Mouse (Mus musculus): ENCODE measurements around the gene Macrod2. TPM values are rescaled to one million over a fixed set of nuclear protein-coding genes. Genes with fewer than 3 reads are reported as not detected.

Macrod2 gene
- polyA plus RNA-seq, 1 experiment = 0.95 TPM

DNA sequence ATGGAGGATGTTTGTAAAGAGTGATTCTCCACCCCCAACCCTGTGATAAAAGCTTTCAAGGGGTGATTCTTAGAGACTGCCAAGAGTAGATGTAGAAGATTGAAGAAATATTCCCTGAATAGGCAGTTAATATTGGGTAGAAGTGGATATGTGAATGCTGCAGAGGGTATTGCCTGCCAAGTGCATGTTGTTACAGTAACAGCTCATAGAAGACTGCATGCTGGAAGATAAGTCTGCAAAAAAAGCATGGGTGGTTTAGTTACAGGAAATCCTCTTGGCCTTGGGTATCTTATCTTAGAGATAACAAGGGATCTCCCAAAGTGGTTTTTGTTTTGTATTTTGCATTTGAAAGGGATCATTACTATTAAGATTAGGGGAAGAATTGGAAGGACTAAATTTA lies 30.7 kb downstream of the Macrod2 start:
- no peak overlapping the region for H3K4me3 ChIP-seq (ENCODE audit: insufficient read depth, poor library complexity, severe bottlenecking)
- H3K36me3 ChIP-seq (ENCODE audit: control insufficient read depth, insufficient read depth) = no peaks in the 10 kb centered on the region
- H3K79me3 ChIP-seq (ENCODE audit: low read depth) = no peaks in the 10 kb centered on the region
- no peaks in the 10 kb centered on the region for H3K79me2 ChIP-seq (ENCODE audit: control insufficient read depth, insufficient read depth)
- H3ac ChIP-seq (ENCODE audit: control insufficient read depth, insufficient read length, low read depth) = no peak overlapping the region
- TF ChIP-seq CTCF (IDR thresholded peaks at IDR 0.05; ENCODE audit: control insufficient read depth, insufficient read depth, insufficient read length) = no peak
- no peaks in the 10 kb centered on the region for H3K27me3 ChIP-seq (ENCODE audit: control insufficient read depth, insufficient read depth, insufficient read length)

DNA sequence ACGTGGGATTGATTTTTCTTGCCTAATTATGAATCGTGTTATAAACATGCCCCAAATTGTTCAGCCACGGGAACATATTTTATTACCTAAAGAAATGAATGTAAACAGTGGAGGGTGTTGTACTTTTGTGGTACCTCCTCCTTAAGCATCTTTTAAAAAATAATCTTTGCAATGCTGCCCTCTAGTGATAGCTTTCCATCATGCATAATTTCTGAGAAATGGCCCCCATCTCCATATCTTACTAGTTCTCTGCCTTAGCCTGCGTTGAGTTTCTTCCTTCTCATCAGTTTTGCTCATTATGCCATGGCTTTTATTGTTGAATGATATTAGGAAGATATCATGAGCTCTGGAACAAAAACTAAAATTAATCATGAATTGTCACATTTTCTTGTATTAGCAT lies 32.2 kb downstream of the Macrod2 start:
- Histone ChIP-seq H3ac (ENCODE audit: control insufficient read depth, insufficient read length, low read depth) (no peak overlapping the region), H3K79me2 (ENCODE audit: control insufficient read depth, insufficient read depth) (no peaks in the 10 kb centered on the region), H3K36me3 (ENCODE audit: control insufficient read depth, insufficient read depth) (no peaks in the 10 kb centered on the region), H3K4me3 (ENCODE audit: insufficient read depth, poor library complexity, severe bottlenecking) (no peak overlapping the region), H3K27me3 (ENCODE audit: control insufficient read depth, insufficient read depth, insufficient read length) (no peaks in the 10 kb centered on the region), H3K79me3 (ENCODE audit: low read depth) (no peaks in the 10 kb centered on the region)
- no peak for TF ChIP-seq MYOG (IDR thresholded peaks at IDR 0.05; ENCODE audit: control insufficient read depth, extremely low read depth, insufficient read length)
- no peak for TF ChIP-seq CTCF (IDR thresholded peaks at IDR 0.05; ENCODE audit: control insufficient read depth, insufficient read depth, insufficient read length)
- TF ChIP-seq MYOD1 (IDR thresholded peaks at IDR 0.05; ENCODE audit: control insufficient read depth, insufficient read length, low read depth) = no peak

DNA sequence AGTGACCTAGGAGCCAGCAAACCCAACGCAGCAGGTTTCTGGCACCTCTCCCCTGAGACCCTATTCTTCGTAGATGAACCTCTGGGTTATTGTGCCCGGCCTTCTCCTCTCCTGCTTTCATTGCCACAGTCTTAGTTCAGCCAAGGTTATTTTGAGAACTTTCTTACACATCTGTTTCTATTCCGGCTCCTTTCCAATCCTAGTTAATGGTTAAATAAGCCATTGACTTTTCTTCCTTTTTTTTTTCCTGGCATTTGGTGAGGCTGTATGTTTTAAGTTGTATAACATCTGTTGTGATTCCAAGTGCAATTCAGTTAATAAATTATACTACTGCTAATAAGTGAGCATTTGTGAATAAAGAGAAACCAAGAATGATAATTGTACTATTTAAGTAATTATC lies 44.0 kb downstream of the Macrod2 start:
- TF ChIP-seq CEBPB (IDR thresholded peaks at IDR 0.05; ENCODE audit: low read depth) = no peak
- TF ChIP-seq CTCF (IDR thresholded peaks at IDR 0.05; ENCODE audit: control insufficient read depth, insufficient read depth, insufficient read length) = no peak
- no peak for TF ChIP-seq MYOG (IDR thresholded peaks at IDR 0.05; ENCODE audit: control insufficient read depth, extremely low read depth, insufficient read length)
- TF ChIP-seq USF1 (IDR thresholded peaks at IDR 0.05; ENCODE audit: low read depth) = no peak
- TF ChIP-seq MYOD1 (IDR thresholded peaks at IDR 0.05; ENCODE audit: control insufficient read depth, insufficient read length, low read depth) = no peak
- TF ChIP-seq MAX (IDR thresholded peaks at IDR 0.05) = no peak
- no peak for TF ChIP-seq FOSL1 (IDR thresholded peaks at IDR 0.05; ENCODE audit: insufficient read depth, low read length, poor library complexity, severe bottlenecking)
- H3K36me3 ChIP-seq (ENCODE audit: control insufficient read depth, insufficient read depth) = no peaks in the 10 kb centered on the region

DNA sequence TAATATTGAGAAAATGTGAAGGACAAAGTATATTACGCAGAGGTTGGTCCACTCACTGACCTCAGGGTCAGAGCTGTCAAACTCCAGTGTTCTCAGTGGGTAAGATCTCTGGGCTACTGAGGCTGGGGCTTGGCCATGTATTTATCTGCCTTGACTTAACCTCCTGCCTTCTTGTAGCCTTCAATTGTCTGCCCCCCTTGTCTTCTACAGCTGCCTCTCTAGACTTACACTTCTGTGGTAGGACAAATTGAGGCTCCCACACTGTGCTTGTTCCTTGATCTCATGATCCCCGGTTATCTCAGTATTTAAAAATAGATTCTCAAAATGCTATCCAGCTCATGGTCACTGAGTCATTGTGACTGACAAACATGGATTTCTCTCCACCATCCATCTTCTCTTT lies 53.5 kb downstream of the Macrod2 start:
- Histone ChIP-seq H3ac (ENCODE audit: control insufficient read depth, insufficient read length, low read depth) (no peak overlapping the region), H3K79me2 (ENCODE audit: control insufficient read depth, insufficient read depth) (no peaks in the 10 kb centered on the region), H3K4me3 (ENCODE audit: insufficient read depth, poor library complexity, severe bottlenecking) (no peak overlapping the region), H3K79me3 (ENCODE audit: low read depth) (no peaks in the 10 kb centered on the region), H3K27me3 (ENCODE audit: control insufficient read depth, insufficient read depth, insufficient read length) (no peaks in the 10 kb centered on the region), H3K36me3 (ENCODE audit: control insufficient read depth, insufficient read depth) (no peaks in the 10 kb centered on the region)
- TF ChIP-seq CEBPB (IDR thresholded peaks at IDR 0.05; ENCODE audit: low read depth) (no peak), USF1 (IDR thresholded peaks at IDR 0.05; ENCODE audit: low read depth) (no peak), MAX (IDR thresholded peaks at IDR 0.05) (no peak), MYOD1 (IDR thresholded peaks at IDR 0.05; ENCODE audit: control insufficient read depth, insufficient read length, low read depth) (no peak), CTCF (IDR thresholded peaks at IDR 0.05; ENCODE audit: control insufficient read depth, insufficient read depth, insufficient read length) (no peak), FOSL1 (IDR thresholded peaks at IDR 0.05; ENCODE audit: insufficient read depth, low read length, poor library complexity, severe bottlenecking) (no peak), MYOG (IDR thresholded peaks at IDR 0.05; ENCODE audit: control insufficient read depth, extremely low read depth, insufficient read length) (no peak)

More for the DNA sequence above, 44.0 kb downstream of the Macrod2 start:
- H3K27me3 ChIP-seq (ENCODE audit: control insufficient read depth, insufficient read depth, insufficient read length) = no peaks in the 10 kb centered on the region
- no peaks in the 10 kb centered on the region for H3K79me3 ChIP-seq (ENCODE audit: low read depth)
- H3K79me2 ChIP-seq (ENCODE audit: control insufficient read depth, insufficient read depth) = no peaks in the 10 kb centered on the region
- no peak overlapping the region for H3ac ChIP-seq (ENCODE audit: control insufficient read depth, insufficient read length, low read depth)
- no peak overlapping the region for H3K4me3 ChIP-seq (ENCODE audit: insufficient read depth, poor library complexity, severe bottlenecking)

GRCm38 (mm10) chr2:140475770-140476169 lies 80.7 kb downstream of the Macrod2 start:
- H3K27me3 ChIP-seq (ENCODE audit: control insufficient read depth, insufficient read depth, insufficient read length) = no peaks in the 10 kb centered on the region
- TF ChIP-seq MAX (IDR thresholded peaks at IDR 0.05) = no peak
- TF ChIP-seq MYOD1 (IDR thresholded peaks at IDR 0.05; ENCODE audit: control insufficient read depth, insufficient read length, low read depth) = no peak
- TF ChIP-seq CEBPB (IDR thresholded peaks at IDR 0.05; ENCODE audit: low read depth) = no peak
- TF ChIP-seq CTCF (IDR thresholded peaks at IDR 0.05; ENCODE audit: control insufficient read depth, insufficient read depth, insufficient read length) = no peak
- TF ChIP-seq MYOG (IDR thresholded peaks at IDR 0.05; ENCODE audit: control insufficient read depth, extremely low read depth, insufficient read length) = no peak
- no peak for TF ChIP-seq USF1 (IDR thresholded peaks at IDR 0.05; ENCODE audit: low read depth)
- no peak for TF ChIP-seq FOSL1 (IDR thresholded peaks at IDR 0.05; ENCODE audit: insufficient read depth, low read length, poor library complexity, severe bottlenecking)
- H3K79me3 ChIP-seq (ENCODE audit: low read depth) = no peaks in the 10 kb centered on the region
- no peak overlapping the region for H3K4me3 ChIP-seq (ENCODE audit: insufficient read depth, poor library complexity, severe bottlenecking)
- no peak overlapping the region for H3ac ChIP-seq (ENCODE audit: control insufficient read depth, insufficient read length, low read depth)
- no peaks in the 10 kb centered on the region for H3K79me2 ChIP-seq (ENCODE audit: control insufficient read depth, insufficient read depth)
- H3K36me3 ChIP-seq (ENCODE audit: control insufficient read depth, insufficient read depth) = no peaks in the 10 kb centered on the region

GRCm38 (mm10) chr2:140476891-140477290 lies 81.8 kb downstream of the Macrod2 start:
- Histone ChIP-seq H3K4me3 (ENCODE audit: insufficient read depth, poor library complexity, severe bottlenecking) (no peak overlapping the region), H3K27me3 (ENCODE audit: control insufficient read depth, insufficient read depth, insufficient read length) (no peaks in the 10 kb centered on the region), H3K79me2 (ENCODE audit: control insufficient read depth, insufficient read depth) (no peaks in the 10 kb centered on the region), H3ac (ENCODE audit: control insufficient read depth, insufficient read length, low read depth) (no peak overlapping the region), H3K36me3 (ENCODE audit: control insufficient read depth, insufficient read depth) (no peaks in the 10 kb centered on the region), H3K79me3 (ENCODE audit: low read depth) (no peaks in the 10 kb centered on the region)
- no peak for TF ChIP-seq MYOD1 (IDR thresholded peaks at IDR 0.05; ENCODE audit: control insufficient read depth, insufficient read length, low read depth)
- no peak for TF ChIP-seq MAX (IDR thresholded peaks at IDR 0.05)
- TF ChIP-seq FOSL1 (IDR thresholded peaks at IDR 0.05; ENCODE audit: insufficient read depth, low read length, poor library complexity, severe bottlenecking) = no peak
- TF ChIP-seq CTCF (IDR thresholded peaks at IDR 0.05; ENCODE audit: control insufficient read depth, insufficient read depth, insufficient read length) = no peak
- TF ChIP-seq CEBPB (IDR thresholded peaks at IDR 0.05; ENCODE audit: low read depth) = no peak
- no peak for TF ChIP-seq USF1 (IDR thresholded peaks at IDR 0.05; ENCODE audit: low read depth)
- TF ChIP-seq MYOG (IDR thresholded peaks at IDR 0.05; ENCODE audit: control insufficient read depth, extremely low read depth, insufficient read length) = no peak

Data from C2C12 (cell line).